Mouse (Mus musculus) limb, embryonic 11.5 days (tissue): ENCODE measurements around the gene Mier1. TPM values are rescaled to one million over a fixed set of nuclear protein-coding genes. Genes with fewer than 3 reads are reported as not detected.

Experiments
- ATAC-seq: fragments of 200-750 bp; cut with Nextera tagmentation; 2 replicates; pipeline ENCODE4 v1.8.0; 2017; ENCODE audit warnings: low read depth; ENCODE audit not compliant: insufficient number of reproducible peaks, low FRiP score, low TSS enrichment
- DNase-seq: peaks from one replicate; pipeline ENCODE4 v3.0.0-alpha.2; 2015; ENCODE audit warnings: low spot score
- H3K27ac ChIP-seq: fragments of 300-500 bp; sonication (generic); replicated peaks from 2 replicates; pipeline ENCODE4 v1.5.1; 2014; ENCODE audit warnings: low read depth, mild to moderate bottlenecking, low read length
- H3K27me3 ChIP-seq: fragments of 300-500 bp; sonication (generic); 2 replicates; pipeline ENCODE4 v1.6.1; 2014; ENCODE audit warnings: mild to moderate bottlenecking, low read length, mixed read lengths; ENCODE audit not compliant: control insufficient read depth, insufficient read depth
- H3K36me3 ChIP-seq: fragments of 300-500 bp; sonication (generic); 2 replicates; pipeline ENCODE4 v1.6.1; 2014; ENCODE audit warnings: mild to moderate bottlenecking, low read length, moderate library complexity, mixed read lengths; ENCODE audit not compliant: control insufficient read depth, insufficient read depth
- H3K4me1 ChIP-seq: fragments of 300-500 bp; sonication (generic); 2 replicates; pipeline ENCODE4 v1.6.1; 2014; ENCODE audit warnings: low read length, mixed read lengths; ENCODE audit not compliant: control insufficient read depth, insufficient read depth
- H3K4me2 ChIP-seq: fragments of 300-500 bp; sonication (generic); 2 replicates; pipeline ENCODE4 v1.6.1; 2014; ENCODE audit warnings: low read depth, mild to moderate bottlenecking, moderate library complexity; ENCODE audit not compliant: severe bottlenecking
- H3K4me3 ChIP-seq: fragments of 300-500 bp; sonication (generic); 2 replicates; pipeline ENCODE4 v1.5.1; 2014; ENCODE audit warnings: low read depth, low read length
- H3K9ac ChIP-seq: fragments of 300-500 bp; sonication (generic); 2 replicates; pipeline ENCODE4 v1.6.1; 2014; ENCODE audit warnings: mild to moderate bottlenecking, low read length
- H3K9me3 ChIP-seq: fragments of 300-500 bp; sonication (generic); 2 replicates; pipeline ENCODE4 v1.6.1; 2016; ENCODE audit warnings: low read length; ENCODE audit not compliant: control insufficient read depth
- WGBS: fragments of 180-500 bp; shearing (Covaris S2); extraction: QIAGEN DNeasy Blood & Tissue Kit; methylation state at CpG from one replicate; pipeline ENCODE4 v1.1.7; 2014; 5-methylcytosine and 5-hydroxymethylcytosine counted together
- polyA plus RNA-seq: library from polyadenylated mRNA; unstranded; fragments of >200 nt; fragmentation: Nextera tagmentation; extraction: Ambion mirVana; gene quantifications from 2 replicates; pipeline ENCODE4 v1.2.1, GENCODE M21; 2014

Gene Mier1
- polyA plus RNA-seq, 1 experiment from 2014 or later, result 46.3 TPM

GRCm38 (mm10) chr4:103112651-103113050, 1.5 kb upstream of the Mier1 start:
- no peak for ATAC-seq
- 48% methylated on average over 7 of the region's 7 CpGs for WGBS

DNA sequence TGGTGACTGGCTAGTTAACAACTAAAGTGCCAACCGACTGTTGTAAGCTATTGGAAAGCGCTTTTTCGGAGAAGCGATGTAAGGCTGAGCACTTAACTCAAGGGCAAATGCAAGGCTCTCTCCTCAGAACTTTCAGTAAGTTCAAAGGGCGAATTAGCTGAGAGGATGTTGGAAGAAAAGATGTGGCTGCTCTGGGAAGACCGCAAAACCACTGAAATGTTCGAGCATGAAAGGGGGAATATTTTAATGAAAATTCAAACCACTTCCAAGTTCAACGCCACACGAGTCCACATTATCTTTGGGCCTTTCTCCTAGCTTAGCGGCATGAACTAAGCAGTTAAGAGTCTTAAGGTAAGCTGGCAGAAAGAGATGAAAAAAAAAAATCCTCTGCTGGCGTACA, 788 bp upstream of the Mier1 start:
- DNase-seq (no peak), ATAC-seq (no peak)
- Histone ChIP-seq H3K27me3 (no peaks in the 10 kb centered on the region), H3K4me2 (peak overlapping the region; percentile 46), H3K9ac (peak overlapping the region; percentile 96), H3K27ac (no peak overlapping the region), H3K36me3 (no peaks in the 10 kb centered on the region; the same call in 1 of the 2 replicates), H3K4me3 (peak overlapping the region; percentile 81), H3K4me1 (peaks cover 5% of the 10 kb centered on the region; the same call in 1 of the 2 replicates), H3K9me3 (no peaks in the 10 kb centered on the region)
- WGBS, result 13% methylated on average over 11 of the region's 11 CpGs

More at GRCm38 (mm10) chr4:103112651-103113050, 1.5 kb upstream of the Mier1 start:
- H3K4me1 ChIP-seq, result peaks cover 5% of the 10 kb centered on the region; the same call in 1 of the 2 replicates
- H3K9ac ChIP-seq, result no peak overlapping the region
- no peak overlapping the region for H3K4me3 ChIP-seq
- no peaks in the 10 kb centered on the region for H3K9me3 ChIP-seq
- no peak overlapping the region for H3K27ac ChIP-seq
- no peak for DNase-seq
- H3K27me3 ChIP-seq, result no peaks in the 10 kb centered on the region
- peak overlapping the region; percentile 46 for H3K4me2 ChIP-seq
- H3K36me3 ChIP-seq, result no peaks in the 10 kb centered on the region; the same call in 1 of the 2 replicates

DNA sequence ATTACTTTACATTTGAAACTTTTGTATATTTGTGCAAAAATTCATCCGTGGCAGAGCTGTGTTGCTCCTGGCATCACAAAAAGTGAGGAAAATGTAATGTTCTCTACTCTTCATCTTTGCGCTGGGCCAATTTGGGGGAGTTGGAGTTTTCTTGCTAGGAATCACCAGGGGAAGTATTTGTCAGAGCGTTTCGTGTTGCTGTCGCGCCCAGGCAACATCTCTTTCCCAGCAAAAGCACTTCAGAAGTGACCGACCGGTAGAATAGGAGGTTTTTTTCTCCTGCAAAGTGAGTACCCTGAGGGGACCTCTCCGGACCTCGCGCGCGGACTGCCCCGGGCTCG, 4.7 kb downstream of the Mier1 start:
- Histone ChIP-seq H3K9me3 (no peaks in the 10 kb centered on the region), H3K27me3 (no peaks in the 10 kb centered on the region), H3K9ac (peak overlapping the region; percentile 97), H3K4me3 (peak overlapping the region; percentile 58), H3K36me3 (no peaks in the 10 kb centered on the region; the same call in 1 of the 2 replicates), H3K4me2 (peak overlapping the region; percentile 49), H3K27ac (peak overlapping the region; percentile 93), H3K4me1 (peaks cover 8% of the 10 kb centered on the region; the same call in 1 of the 2 replicates)
- ATAC-seq, result no peak
- WGBS, result 2% methylated on average over 15 of the region's 15 CpGs
- no peak for DNase-seq

DNA sequence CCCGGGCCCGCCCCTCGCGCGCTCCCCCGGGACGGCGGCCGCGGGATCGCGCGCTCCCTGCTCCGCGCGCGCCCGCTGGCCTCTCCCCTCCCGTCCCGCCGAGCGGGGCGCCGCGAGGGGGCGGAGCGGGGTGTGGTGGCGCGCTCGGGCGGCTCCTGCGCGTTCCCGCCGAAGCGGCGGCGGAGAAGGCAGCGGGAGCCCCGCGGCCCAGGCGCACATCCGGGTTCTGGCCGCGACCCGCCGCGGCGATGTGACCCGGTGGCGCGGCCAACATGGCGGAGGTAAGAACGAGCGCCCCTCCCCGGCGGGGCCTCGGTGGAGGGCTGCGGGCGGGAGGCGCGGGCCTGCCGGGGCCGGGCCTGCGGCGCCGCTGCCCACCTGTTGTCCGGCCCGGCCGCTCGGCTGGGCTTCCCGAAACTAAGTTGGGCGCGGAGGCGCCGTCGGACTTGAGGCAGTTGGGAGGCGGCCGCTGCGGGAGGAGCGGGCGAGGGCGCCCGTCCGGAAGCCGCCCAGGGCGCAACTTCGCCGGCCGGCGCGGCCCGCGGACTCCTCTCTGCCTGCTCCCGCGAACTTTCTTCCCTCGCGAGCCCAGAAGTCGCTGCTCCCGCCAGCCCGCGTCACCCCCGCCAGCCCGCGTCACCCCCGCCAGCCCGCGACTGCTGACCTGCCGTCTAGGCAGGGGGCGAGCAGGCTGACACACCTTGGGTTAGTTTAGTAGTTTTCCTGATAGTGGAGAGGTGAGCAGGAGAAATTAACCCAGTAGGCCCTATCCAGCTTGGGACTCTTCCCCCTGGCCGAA, 5.2 kb downstream of the Mier1 start:
- DNase-seq (peak; percentile 83), ATAC-seq (peak; percentile 67)
- Histone ChIP-seq H3K4me3 (peak overlapping the region; percentile 58), H3K4me1 (peaks cover 8% of the 10 kb centered on the region; the same call in 1 of the 2 replicates), H3K9ac (peak overlapping the region; percentile 97), H3K27me3 (no peaks in the 10 kb centered on the region), H3K4me2 (peak overlapping the region; percentile 49), H3K27ac (peak overlapping the region; percentile 93), H3K36me3 (no peaks in the 10 kb centered on the region; the same call in 1 of the 2 replicates), H3K9me3 (no peaks in the 10 kb centered on the region)
- under 1% methylated on average over 81 of the region's 111 CpGs for WGBS

- WGBS, result 19% methylated on average over 4 of the region's 4 CpGs
- DNase-seq, result no peak
Observed at GRCm38 (mm10) chr4:103120028-103120384, 5.8 kb downstream of the Mier1 start.

GRCm38 (mm10) chr4:103120395-103120794, 6.2 kb downstream of the Mier1 start:
- H3K36me3 ChIP-seq, result no peaks in the 10 kb centered on the region; the same call in 1 of the 2 replicates
- no peak for ATAC-seq
- no peak overlapping the region for H3K27ac ChIP-seq
- WGBS, result 58% methylated on average over 3 of the region's 3 CpGs
- no peak overlapping the region for H3K9ac ChIP-seq
- no peaks in the 10 kb centered on the region for H3K9me3 ChIP-seq
- H3K4me1 ChIP-seq, result peaks cover 7% of the 10 kb centered on the region; the same call in 1 of the 2 replicates
- no peaks in the 10 kb centered on the region for H3K27me3 ChIP-seq
- DNase-seq, result no peak
- H3K4me3 ChIP-seq, result peak overlapping the region; percentile 58
- peak overlapping the region; percentile 49 for H3K4me2 ChIP-seq

More at GRCm38 (mm10) chr4:103120028-103120384, 5.8 kb downstream of the Mier1 start:
- ATAC-seq, result 0 out of 2 replicates have a peak, but pooled peaks have one; percentile 16
- Histone ChIP-seq H3K27me3 (no peaks in the 10 kb centered on the region), H3K9ac (peak overlapping the region; percentile 97), H3K4me2 (peak overlapping the region; percentile 49), H3K36me3 (no peaks in the 10 kb centered on the region; the same call in 1 of the 2 replicates), H3K4me1 (peaks cover 8% of the 10 kb centered on the region; the same call in 1 of the 2 replicates), H3K9me3 (no peaks in the 10 kb centered on the region), H3K27ac (peak overlapping the region; percentile 93; the same call in 1 of the 2 replicates), H3K4me3 (peak overlapping the region; percentile 58)

DNA sequence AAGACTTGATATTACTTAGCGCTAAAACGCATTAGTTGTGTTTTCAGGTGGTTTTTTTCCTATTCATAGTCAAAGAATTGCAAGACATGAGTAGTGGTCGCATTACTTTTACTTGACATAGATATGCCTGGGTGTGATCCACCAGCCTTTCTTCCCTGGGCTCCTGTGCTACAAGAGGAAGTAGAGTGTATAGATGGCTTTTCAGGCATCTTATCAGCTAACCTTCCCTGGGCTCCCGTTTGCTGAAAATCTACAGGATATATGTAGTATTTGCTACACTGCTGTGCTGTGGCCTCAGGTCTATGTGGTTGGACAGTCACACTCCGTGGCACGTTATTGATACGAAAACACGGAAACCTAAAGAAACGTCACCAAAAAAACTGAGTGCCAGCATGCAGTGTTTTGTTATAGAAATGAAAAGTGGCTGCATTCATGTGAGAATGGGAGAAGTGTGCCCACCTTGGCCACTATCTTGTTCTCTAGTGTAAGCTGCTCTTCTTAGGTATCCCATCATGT, 6.7 kb downstream of the Mier1 start:
- H3K36me3 ChIP-seq, result no peaks in the 10 kb centered on the region; the same call in 1 of the 2 replicates
- H3K4me3 ChIP-seq, result no peak overlapping the region
- H3K4me2 ChIP-seq, result peak overlapping the region; percentile 49; the same call in 1 of the 2 replicates
- no peak overlapping the region for H3K9ac ChIP-seq
- 92% methylated on average over 9 of the region's 9 CpGs for WGBS
- no peaks in the 10 kb centered on the region for H3K9me3 ChIP-seq
- no peaks in the 10 kb centered on the region for H3K27me3 ChIP-seq
- DNase-seq, result no peak
- no peak for ATAC-seq
- H3K4me1 ChIP-seq, result peaks cover 5% of the 10 kb centered on the region; the same call in 1 of the 2 replicates
- H3K27ac ChIP-seq, result no peak overlapping the region

GRCm38 (mm10) chr4:103123086-103123485, 8.9 kb downstream of the Mier1 start:
- no peaks in the 10 kb centered on the region for H3K27me3 ChIP-seq
- no peak for ATAC-seq
- no peaks in the 10 kb centered on the region; the same call in 1 of the 2 replicates for H3K36me3 ChIP-seq
- H3K27ac ChIP-seq, result no peak overlapping the region
- no peak for DNase-seq
- H3K9me3 ChIP-seq, result no peaks in the 10 kb centered on the region
- H3K4me3 ChIP-seq, result no peak overlapping the region
- WGBS, result 76% methylated on average over 2 of the region's 2 CpGs
- no peak overlapping the region for H3K9ac ChIP-seq
- no peak overlapping the region for H3K4me2 ChIP-seq
- peaks cover 5% of the 10 kb centered on the region; the same call in 1 of the 2 replicates for H3K4me1 ChIP-seq
